Mouse (Mus musculus): ENCODE results near the gene Smyd5.
"Not testable (repeated sequence)": the region's sequence is repeated elsewhere in the genome, so short reads cannot be mapped to it uniquely, and the experiment has no call there.

Smyd5 gene

DNA sequence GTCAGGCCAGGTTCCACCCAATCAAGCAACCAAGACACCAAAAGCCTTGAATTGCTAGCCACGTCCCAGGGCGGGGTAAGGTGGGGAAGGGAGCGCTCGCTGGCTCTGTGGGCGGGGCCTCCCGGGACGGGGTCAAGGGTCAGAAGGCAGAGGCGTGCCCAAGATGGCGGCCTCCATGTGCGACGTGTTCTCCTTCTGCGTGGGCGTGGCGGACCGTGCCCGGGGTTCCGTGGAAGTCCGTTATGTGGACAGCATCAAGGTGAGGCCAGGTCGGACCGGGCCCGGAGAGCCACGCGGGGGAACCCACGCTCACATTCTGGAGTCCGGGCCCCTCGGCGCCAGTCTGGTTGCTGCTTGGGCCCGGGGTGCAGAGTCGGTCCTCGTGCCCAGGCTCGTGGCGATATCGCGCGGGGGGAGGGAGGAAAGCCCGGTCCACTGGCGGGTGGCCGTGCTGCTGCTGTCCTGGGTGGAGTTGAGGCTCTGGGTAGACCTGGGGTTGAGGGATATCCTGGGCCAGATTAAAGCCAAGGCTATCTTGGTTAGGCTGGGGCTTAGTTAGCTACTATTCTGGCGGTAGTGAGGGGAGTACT, at the start of gene Smyd5:
Gene Smyd5 (plus strand): TSS at position 148 of the 590 bp plus-strand sequence.
- DNase-seq: peak; percentile 79

DNA sequence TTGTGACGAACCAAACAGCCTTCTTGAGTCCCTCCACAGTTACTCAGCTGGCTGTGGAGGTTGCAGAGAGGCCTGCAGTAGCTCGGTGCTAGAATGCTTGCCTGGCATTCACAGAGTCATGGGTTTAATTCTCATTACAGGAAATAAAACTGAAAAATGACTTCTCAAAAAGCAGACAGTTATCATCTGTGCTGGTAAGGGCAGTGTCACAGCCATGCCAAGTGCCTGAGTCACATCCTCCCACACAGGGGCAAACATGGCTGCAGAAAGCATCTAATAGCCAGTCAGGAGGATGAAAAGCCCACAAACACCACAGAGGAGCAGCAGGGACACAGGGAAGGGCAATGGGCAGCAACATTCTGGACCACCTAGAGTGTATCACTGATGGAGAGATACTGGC, 49.0 kb upstream of the Smyd5 start:
- no peak for DNase-seq

DNA sequence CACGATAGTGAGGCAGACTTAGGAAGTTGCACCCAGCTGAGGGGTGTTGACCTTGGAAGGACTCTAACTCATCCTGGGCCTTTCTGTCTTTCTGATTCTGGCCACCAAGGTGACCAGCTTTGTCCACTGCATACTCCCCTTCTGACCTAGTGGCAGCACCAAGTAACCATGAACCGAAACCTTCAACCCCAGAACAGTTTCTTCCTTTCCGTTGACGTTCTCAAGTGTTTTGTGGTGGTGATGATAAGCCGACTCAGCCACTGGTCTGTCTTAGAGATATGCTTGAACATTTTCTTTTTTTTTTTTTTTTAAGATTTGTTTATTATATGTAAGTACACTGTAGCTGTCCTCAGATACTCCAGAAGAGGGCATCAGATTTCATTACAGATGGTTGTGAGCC, 43.2 kb upstream of the Smyd5 start:
- no peak for DNase-seq

DNA sequence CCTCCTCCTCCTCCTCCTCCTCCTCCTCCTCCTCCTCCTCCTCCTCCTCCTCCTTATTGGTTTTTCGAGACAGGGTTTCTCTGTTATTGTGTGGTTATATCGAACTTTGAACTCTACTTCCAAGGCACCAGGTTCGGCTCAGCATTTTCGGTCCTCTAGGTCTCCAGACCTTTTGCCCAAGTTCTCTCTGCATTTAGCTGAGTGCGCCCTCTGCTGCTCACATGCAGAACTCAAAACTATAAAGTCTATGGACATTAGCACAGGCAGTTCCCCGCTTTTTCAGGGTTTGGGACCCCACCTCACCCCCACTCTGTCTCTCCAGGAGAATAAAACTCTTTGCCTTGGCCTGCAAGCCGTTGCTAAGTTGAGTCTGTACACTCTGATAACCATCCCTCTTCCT, 40.0 kb upstream of the Smyd5 start:
- peak; percentile 77 for DNase-seq

DNA sequence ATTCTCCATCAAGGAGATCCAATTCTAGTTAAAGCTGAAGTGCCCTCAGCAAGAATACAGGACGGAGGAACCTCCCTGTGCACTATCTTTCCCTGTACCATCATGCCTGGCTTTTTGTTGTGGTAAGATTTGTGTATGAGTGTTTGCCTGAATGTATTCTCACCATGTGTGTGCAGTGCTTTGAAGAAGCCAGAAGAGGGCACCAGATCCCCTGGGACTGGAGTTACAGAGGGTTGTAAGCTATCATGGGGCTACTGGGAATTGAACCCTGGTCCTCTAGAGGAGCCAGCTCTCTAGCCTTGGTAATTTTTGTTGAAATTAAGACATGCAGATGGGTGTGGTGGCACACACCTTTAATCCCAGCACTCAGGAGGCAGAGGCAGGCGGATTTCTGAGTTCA, 36.4 kb upstream of the Smyd5 start:
- DNase-seq: no peak

DNA sequence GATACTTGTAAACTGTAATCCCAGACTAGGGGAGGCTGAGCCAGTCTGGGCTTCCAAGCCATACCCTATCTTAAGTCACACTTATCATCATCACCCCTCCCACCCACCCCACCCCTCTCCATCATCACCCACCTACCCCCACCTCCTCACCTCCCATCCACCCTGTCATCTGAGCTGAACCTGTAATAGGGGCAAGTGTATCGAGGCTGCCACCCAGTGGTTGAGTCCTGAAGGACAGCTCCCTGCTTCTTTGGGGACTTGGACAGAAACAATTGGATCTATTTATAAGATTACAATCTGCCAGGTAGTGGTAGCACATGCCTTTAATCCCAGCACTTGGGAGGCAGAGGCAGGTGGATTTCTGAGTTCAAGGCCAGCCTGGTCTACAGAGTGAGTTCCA, 34.6 kb upstream of the Smyd5 start:
- DNase-seq: no peak

DNA sequence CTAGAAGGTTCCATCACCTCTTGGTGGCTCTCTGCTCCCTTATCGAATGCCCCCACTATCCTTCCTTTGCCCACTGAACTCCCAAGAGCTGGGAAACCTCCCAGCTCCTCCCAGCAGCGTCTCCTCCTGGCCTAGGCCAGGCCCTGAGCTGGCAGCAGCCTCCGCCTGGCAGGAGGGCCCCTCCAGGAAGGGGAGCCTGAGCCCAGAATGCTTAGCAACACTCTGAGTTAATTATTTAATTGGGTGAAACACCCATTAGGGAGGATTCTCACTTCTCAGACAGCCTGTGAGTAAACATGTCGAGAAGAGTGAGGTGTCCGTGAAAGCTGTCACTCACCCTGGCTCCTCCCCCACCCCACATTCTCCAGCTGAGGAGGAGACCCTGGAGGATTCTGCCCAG, 32.1 kb upstream of the Smyd5 start:
- DNase-seq: no peak

DNA sequence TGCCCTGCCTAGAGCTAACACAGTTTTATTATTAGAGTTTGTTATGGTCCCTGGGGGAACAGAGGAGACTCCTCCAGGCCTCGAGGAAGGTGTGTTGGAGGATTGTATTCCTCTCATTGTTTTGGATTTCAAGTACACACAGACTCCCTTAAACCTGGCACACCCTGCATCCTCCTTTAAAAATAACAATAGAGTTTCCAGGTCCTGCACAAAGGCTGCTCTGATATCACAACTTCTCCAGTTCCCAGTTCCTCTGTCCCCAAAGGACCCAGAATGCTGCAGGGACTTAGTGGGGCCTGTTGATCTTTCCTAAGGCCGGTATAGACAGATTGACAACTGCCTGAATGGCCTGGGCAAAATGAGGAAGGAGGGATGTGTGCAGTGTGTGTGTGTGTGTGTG, 29.2 kb upstream of the Smyd5 start:
- no peak for DNase-seq

DNA sequence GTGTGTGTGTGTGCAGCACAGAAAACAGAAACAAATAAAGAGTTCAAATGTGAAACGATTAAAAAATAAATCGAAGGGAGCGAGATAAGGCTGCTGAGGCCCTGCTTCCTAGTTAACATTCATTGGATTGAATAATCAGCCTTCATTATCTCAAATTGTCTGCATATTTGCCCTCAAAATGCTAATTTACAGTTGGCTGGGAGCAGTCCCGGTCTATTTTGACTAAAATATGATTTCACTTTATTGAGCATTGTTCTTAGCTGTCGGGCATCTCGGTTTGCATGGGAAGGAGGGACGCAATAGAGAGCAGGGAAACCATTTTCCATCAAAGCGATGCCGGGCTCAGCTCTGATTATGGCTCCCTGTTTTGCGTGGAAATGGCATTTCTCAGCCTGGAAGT, 28.8 kb upstream of the Smyd5 start:
- DNase-seq: no peak

DNA sequence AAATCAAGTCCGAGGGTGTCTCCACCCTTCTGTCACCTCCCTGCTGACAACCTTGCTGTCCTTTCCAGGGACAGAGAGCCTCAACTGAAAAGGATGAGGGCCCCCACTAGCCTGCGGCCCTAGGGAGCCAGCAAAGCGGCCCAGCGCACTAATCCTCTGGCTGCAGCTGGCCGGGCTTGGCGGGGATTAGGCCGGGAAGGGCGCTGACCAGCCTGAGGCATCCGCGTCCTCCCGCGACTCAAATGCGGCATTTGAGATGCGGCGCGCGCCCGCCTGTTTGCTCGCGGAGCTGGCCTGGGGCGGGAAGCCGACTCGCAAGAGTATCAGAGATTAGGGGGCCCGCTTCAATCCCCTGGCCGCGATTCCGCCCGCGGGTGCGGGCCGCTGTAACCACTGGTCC, 22.8 kb upstream of the Smyd5 start:
- no peak for DNase-seq

DNA sequence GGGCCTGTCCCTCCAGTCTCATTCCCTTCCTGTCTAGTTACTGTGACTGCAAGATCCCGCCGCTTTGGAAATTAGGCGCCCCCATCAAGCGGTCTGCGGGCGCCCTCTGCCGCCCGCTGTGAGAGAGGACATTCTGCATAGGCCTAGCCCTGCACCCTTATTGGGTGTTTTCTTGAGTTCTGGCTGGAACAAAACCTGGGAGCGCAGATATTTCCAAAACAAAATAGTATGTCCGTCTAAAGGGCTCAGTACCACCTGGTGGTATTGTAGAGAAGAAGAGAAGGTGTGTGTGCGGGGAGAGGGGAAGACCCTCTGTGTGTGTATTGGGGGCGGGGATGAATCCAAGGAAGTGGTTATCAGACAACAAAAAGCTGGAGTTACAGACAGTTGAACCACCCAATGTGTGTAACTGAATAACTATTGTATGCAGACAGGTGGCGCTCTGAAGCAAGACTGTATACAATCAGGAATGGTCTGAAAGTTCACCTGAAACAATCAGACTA, 21.0 kb upstream of the Smyd5 start:
- peak; percentile 27 for DNase-seq

DNA sequence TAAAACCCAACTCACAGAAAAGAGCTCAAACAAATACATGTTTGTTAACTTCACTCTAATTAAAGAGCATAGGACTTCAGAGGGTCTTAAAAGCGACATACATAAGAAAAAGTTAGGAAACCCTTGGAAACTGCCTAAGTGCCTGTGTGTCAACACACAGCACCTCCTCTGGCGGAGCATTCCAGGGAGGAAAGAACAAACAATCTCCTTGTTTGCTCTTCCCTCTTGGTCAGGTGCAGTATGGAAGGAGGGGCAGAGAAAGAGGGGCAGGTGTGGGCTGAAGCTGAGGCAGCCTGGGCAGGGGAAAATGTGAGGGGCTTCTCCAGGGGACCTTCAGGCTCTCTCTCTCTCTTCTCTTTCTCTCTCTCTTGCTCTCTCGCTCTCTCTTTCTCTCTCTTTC, 16.0 kb upstream of the Smyd5 start:
- DNase-seq: no peak

DNA sequence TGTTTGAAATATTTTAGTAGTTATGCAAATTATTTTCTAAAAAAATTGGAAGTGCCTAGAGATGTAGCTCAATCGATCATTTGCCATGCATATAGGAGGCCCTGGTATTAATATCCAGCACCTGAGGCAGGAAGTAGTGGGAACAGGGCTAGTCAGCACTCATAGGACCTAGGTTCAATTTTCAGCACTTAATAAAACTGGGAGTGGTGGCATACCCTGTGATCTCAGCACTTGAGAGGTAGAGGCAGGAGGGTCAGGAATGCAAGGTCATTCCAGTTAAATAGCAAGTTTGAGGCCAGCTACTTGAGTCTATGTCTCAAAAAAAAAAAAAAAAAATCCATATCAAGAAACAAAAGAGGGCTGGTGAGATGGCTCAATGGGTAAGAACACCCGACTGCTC, 12.6 kb upstream of the Smyd5 start:
- no peak for DNase-seq

DNA sequence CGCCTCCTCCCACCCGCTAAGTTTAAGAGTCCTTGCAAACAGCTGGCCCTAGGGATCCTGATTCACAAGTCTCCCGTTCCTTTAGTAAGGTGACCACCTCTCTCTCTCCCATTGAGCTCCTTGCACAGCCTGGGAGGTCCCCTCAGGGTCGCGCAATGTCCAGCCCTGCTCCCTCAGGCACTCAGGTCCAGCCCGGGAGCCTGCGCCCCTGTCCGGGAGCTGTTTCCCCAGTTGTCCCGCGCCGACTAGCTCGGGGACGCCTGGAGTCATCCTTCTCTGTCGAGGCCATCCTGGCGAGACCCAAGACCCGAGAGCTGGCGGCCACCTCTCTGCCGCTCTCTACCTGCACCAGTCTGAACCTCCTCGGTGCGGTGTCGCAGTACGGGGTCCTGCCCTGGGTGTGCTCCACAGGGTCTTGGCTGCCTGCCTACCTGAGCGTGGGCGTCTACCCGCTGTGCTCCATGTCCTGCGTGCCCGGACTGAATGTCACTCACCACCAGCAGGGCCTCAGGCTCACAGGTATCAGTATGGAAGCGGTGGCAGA, 7.9 kb upstream of the Smyd5 start, which contains the start of gene Noto:
Gene Noto (plus strand): TSS at position 51 of the 544 bp plus-strand sequence.
- DNase-seq: no peak

DNA sequence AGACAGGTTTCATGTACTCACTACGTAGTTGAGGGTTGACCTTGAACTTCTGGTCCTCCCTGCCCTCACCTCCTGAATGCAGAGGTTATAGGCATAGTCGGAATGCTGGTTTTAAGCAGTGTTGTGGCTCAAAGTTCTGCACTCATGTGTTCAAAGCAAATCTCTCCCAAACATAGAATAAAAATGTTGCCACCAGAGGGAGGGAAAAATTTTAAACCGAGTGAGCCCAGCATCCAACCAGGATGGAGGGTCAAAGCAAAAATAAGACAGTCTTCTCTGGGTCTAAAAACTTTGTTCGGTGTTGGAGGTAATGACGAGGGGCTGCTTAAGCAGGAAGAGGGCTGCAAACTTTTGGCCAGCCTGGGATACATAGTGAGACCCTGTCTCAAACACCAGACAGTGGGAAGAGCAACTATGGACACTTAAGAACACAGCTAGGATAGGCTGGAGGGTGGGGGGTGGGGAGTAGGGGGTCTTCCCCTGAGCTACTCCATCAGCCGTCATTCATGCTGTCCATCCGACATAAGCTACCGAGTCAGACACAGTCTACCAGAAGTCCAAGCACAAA, 431 bp upstream of the Smyd5 start:
- no peak for DNase-seq

DNA sequence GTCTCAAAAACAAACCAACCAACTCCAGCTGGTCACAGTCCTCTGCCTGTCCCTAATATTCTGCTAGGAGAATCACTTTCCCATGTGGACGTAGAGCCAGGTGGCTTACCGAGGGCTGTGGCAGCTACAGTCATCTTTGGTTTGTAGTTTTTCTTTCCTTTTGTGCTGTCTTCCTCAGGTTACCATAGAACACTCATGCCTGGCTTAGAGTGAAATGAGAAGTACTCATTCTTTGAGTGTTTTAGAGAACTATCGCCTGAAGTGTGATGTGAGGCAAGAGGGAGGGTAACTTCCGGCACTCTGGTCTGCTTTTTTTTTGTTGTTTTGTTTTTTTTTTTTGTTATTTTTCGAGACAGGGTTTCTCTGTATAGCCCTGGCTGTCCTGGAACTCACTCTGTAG, 2.1 kb downstream of the Smyd5 start:
- no peak for DNase-seq

DNA sequence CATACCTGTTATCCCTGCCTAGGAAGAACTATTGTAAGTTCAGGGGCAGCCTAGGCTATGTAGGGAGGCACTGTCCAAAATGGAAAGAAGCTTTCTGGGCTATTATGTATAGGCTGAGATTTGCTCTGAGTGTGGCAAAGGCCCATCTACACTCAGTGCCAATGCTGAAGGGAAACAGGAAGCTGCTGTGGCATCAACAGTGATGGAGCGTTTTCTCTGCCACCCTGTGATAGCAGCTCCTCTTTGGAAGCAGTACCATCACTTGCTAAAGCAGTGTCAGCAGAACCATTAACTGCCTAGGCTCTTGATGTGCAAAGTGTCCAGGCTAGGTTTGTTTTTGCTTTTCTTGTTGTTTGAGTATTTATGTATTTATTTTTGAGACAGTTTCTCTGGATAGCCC, 4.4 kb downstream of the Smyd5 start:
- no peak for DNase-seq

DNA sequence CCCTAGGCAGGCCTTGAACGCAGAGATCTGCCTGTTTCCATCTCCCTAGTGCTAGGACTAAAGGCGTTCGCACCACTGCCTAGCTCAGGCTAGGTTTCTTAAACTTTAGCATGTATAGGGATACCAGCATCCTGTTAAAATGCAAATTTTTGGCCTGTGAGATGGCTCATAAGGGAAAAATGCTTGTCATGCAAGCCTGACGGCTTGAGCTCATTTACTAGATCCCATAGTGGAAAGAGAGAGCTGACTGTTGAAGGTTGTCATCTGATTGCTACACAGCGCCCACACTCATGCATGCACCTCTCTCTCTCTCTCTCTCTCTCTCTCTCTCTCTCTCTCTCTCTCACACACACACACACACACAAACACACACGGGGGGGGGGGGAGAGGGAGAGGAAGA, 4.8 kb downstream of the Smyd5 start:
- no peak for DNase-seq

DNA sequence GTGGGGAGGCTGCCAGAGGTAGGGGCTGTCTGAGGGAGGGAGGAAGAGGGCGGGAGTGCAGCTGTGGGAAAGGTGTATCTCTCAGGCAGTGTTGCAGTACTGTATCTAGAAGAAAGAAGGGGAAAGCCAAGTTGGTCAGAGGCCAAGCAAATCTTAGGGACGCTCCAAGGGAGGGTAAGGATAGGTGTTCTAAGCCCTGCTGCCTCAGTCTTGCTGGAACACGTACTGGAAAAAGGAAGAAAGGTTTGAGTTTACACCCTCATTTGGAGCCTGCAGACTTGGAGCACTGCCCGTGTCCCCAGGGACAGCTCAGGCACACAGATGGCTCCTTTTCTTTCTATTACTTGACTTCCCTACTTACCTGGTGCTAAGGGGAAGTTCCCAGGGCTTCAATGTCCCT, 9.4 kb downstream of the Smyd5 start:
- DNase-seq: no peak

DNA sequence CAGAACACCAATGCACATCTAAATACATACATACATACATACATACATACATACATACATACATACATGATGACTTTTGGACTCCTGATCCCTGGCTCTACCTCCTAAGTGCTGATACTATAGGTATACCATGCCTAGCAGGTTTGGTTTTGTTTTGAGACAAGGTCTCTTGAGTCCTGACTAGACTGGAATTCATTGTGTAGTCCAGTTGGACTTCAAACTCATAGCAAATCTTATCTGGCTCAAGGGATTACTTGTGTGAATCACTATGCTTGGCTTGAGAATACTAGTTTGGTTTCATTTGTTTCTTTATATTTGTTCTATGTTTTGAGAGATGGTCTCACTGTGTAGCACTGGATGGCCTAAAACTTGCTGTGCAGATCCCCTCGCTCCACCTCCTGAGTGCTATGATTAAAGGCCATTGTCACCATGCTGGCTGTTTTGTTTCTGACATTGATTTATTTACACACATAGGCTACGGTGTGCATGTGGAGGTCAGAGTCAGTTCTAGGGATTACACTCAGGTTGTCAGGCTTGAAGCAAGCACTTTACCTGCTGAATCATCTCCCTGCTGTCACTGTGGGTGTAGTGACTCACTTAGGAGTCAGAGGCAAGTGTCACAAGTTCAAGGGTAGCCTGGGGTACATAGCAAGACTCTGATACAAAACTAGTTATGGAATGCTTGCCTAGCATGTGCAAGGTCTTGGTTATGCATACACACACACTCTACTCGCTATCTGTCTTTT, 11.9 kb downstream of the Smyd5 start:
- no peak for DNase-seq

DNA sequence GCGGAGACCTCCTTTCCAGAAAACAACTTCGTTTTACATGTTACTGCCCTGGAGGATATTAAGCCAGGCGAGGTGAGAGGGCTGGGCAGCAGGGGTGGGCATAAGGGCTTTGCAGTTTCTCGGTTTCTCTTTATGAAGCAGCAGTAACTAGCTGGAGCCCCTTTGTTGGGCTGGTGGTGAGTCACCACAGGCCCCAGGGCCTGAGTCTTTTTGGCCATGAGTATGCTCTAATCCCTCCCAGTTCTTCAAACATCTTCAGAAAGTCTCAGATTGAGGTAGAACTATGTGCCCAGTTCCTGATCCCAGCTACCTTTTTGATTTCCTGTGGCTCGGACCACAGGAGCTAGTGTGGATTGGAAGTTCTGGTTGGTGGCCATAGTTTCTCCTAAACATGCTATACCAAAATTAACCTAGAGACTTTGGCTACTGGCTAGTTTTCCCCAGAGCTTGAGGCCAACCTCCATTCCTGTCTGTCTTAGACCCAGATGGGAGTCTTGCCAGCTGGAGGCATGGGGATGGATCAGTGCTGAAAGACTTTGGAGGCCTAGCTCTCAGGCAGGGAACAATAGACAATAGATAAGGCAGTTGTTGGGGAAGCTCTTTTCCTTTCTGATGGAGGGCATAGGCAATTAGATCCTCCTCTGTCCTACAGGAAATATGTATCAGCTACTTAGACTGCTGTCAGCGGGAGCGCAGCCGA, 12.6 kb downstream of the Smyd5 start:
- no peak for DNase-seq

DNA sequence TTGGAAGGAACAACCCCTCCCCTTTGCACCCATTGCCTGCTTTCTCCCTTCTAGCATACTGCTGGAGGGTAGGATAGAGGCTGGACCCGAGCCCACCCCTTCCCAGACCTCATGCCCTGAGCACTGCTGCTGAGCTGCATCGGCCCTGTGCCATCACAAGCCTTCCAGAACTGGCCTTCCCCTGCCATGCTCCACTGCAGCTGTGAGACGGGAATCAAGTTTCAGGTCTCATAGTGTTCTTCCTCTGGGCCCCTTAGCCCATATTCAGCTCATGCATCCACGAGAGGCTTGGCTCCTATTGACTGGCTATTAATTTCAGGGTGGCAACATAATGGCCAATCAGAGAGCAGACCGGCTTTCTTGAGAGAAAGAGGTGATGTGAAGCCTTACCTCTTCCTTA, 13.5 kb downstream of the Smyd5 start:
- DNase-seq: no peak

DNA sequence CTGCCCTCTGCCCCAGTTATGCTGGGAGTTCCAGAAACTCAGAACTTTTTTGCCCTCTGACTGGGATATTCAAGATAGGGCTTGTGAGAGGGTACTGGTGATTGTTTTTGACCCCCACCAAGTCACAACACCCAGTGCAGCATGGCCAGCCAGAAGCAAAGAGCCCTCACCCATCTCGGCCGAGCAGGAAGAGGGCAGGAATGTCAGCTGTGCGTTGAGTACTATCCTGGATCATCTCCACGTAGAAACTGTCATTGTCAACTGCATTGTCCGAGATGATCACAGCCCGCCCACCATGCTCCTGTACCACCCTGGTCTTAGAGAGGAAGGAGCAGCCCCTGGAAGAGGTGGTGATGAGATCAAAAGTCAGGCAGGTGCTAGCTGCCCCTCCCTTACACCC, 15.6 kb downstream of the Smyd5 start:
- no peak for DNase-seq

DNA sequence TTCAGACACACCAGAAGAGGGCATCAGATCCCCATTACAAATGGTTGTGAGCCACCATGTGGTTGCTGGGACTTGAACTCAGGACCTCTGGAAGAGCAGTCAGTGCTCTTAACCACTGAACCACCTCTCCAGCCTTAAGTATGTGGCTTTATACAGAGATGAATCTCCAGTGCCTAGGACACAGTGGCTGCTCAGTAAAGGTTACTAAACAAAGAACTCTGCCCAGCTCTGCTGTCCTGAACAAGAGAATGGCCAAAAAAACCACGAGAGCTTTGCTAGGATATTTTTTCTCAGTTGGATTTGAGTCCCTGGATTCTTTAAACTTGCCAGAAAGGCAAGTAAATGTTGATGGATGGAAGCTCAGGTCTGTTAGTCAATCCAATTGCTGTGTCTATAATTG, 18.4 kb downstream of the Smyd5 start:
- DNase-seq: not testable (repeated sequence)
